Comparison of ENCODE assay signal across 8 mouse cellular contexts in genomic region chr4:21878776-21879175, GRCm38 (mm10). TPM values are rescaled to one million over a fixed set of nuclear protein-coding genes. Genes with fewer than 3 reads are reported as not detected.
A peak's percentile ranks its signal among the peaks of the same experiment; 100 is the strongest.
DNase-seq lines count a peak whose midpoint lies in the region; ATAC-seq lines count a peak whose summit lies in the region.

No protein-coding gene starts in this region.

- ATAC-seq in heart, embryonic 13.5 days (ENCODE audit: extremely low read depth, insufficient number of reproducible peaks, low FRiP score, low TSS enrichment): no peak
- ATAC-seq in hindbrain, embryonic 11.5 days (ENCODE audit: low FRiP score): no peak

- no peaks in the 10 kb centered on the region for H3K9me3 ChIP-seq in heart, embryonic 13.5 days
- no peaks in the 10 kb centered on the region for H3K9me3 ChIP-seq in hindbrain, embryonic 11.5 days (ENCODE audit: control insufficient read depth, low read length)
- H3K9me3 ChIP-seq in midbrain, embryonic 10.5 days (replicated peaks): no peaks in the 10 kb centered on the region

- peak overlapping the region; percentile 73 for H3K4me2 ChIP-seq in heart, embryonic 13.5 days
- H3K4me2 ChIP-seq in hindbrain, embryonic 11.5 days (replicated peaks; ENCODE audit: low read depth, low read length): peak overlapping the region; percentile 46

- WGBS in heart, embryonic 13.5 days: 36% methylated on average over 6 of the region's 6 CpGs
- WGBS in hindbrain, embryonic 11.5 days: 32% methylated on average over 6 of the region's 6 CpGs
- WGBS in midbrain, embryonic 10.5 days: 47% methylated on average over 6 of the region's 6 CpGs

- no peak for DNase-seq in heart, adult 9 months (ENCODE audit: low spot score in 2 of 2)
- peak; percentile 31 for DNase-seq in adipocyte (ENCODE audit: low spot score)
- DNase-seq in hindbrain, embryonic 11.5 days (ENCODE audit: low spot score): no peak
- DNase-seq in midbrain, embryonic 10.5 days (ENCODE audit: low spot score): no peak
- DNase-seq in adrenal gland, adult 8-10 months: no peak
- DNase-seq in right cerebral cortex, postnatal 25 days: no peak
- no peak for DNase-seq in left cerebral cortex, postnatal 25 days (ENCODE audit: low spot score in 2 of 2)

- H3K27ac ChIP-seq in heart, embryonic 13.5 days (replicated peaks): no peak overlapping the region
- no peak overlapping the region for H3K27ac ChIP-seq in hindbrain, embryonic 11.5 days (ENCODE audit: low read depth, low read length)
- H3K27ac ChIP-seq in midbrain, embryonic 10.5 days (replicated peaks): no peak overlapping the region; the same call in 1 of the 2 replicates

- H3K9ac ChIP-seq in heart, embryonic 13.5 days: peak overlapping the region; percentile 91
- H3K9ac ChIP-seq in hindbrain, embryonic 11.5 days (ENCODE audit: low read depth, low read length): no peak overlapping the region

- peaks cover 27% of the 10 kb centered on the region for H3K36me3 ChIP-seq in heart, embryonic 13.5 days
- no peaks in the 10 kb centered on the region for H3K36me3 ChIP-seq in hindbrain, embryonic 11.5 days (ENCODE audit: control insufficient read depth, insufficient read depth, low read length)
- peaks cover 37% of the 10 kb centered on the region for H3K36me3 ChIP-seq in midbrain, embryonic 10.5 days

- H3K4me3 ChIP-seq in heart, embryonic 13.5 days: peak overlapping the region; percentile 83
- peak overlapping the region; percentile 64; the same call in 1 of the 2 replicates for H3K4me3 ChIP-seq in hindbrain, embryonic 11.5 days (ENCODE audit: low read depth, low read length)
- H3K4me3 ChIP-seq in midbrain, embryonic 10.5 days: peak overlapping the region; percentile 71

- H3K27me3 ChIP-seq in heart, embryonic 13.5 days (replicated peaks): no peaks in the 10 kb centered on the region
- H3K27me3 ChIP-seq in hindbrain, embryonic 11.5 days (ENCODE audit: control insufficient read depth, insufficient read depth, low read length): no peaks in the 10 kb centered on the region
- H3K27me3 ChIP-seq in midbrain, embryonic 10.5 days (ENCODE audit: low read depth, poor library complexity, severe bottlenecking): no peaks in the 10 kb centered on the region

- H3K4me1 ChIP-seq in heart, embryonic 13.5 days: peaks cover 8% of the 10 kb centered on the region
- H3K4me1 ChIP-seq in hindbrain, embryonic 11.5 days (replicated peaks; ENCODE audit: control insufficient read depth, insufficient read depth, low read length): no peaks in the 10 kb centered on the region
- peaks cover 6% of the 10 kb centered on the region; the same call in 1 of the 2 replicates for H3K4me1 ChIP-seq in midbrain, embryonic 10.5 days

- intact Hi-C loops in left cerebral cortex, postnatal 25 days (cut with DNase I): loop anchor here (2.0 to 5.0 kb wide), 3 partner anchors 52 to 114 kb away; partner anchors contain the start of gene Faxc

RNA-seq across cellular contexts. Expression of gene Coq3, which starts 0.7 kb away (rescaled TPM):
- 16.3 and 16.7 TPM in 2 replicates for polyA plus RNA-seq in heart, embryonic 13.5 days (2015; fragmentation: Nextera tagmentation; extraction: Ambion mirVana)
- 11.7 and 12.5 TPM in 2 replicates for polyA plus RNA-seq in hindbrain, embryonic 11.5 days (2014; fragmentation: Nextera tagmentation; extraction: Ambion mirVana)
- polyA plus RNA-seq in midbrain, embryonic 10.5 days (2016; fragmentation: Nextera tagmentation; extraction: Ambion mirVana): 11.7 and 12.0 TPM in 2 replicates
- 10 to 100 TPM; 15.6 to 19.7 (median 17.2) TPM for total RNA-seq in adrenal gland, adult 8-10 months (2022)
- total RNA-seq in left cerebral cortex, postnatal 25 days (2021): 10 to 100 TPM; 10.4 to 13.3 TPM

RNA-seq across cellular contexts. Expression of gene Pnisr, which starts 31.4 kb away (rescaled TPM):
- 69.3 and 71.7 TPM in 2 replicates for polyA plus RNA-seq in heart, embryonic 13.5 days (2015; fragmentation: Nextera tagmentation; extraction: Ambion mirVana)
- polyA plus RNA-seq in hindbrain, embryonic 11.5 days (2014; fragmentation: Nextera tagmentation; extraction: Ambion mirVana): 177 and 209 TPM in 2 replicates
- polyA plus RNA-seq in midbrain, embryonic 10.5 days (2016; fragmentation: Nextera tagmentation; extraction: Ambion mirVana): 144 and 163 TPM in 2 replicates
- total RNA-seq in adrenal gland, adult 8-10 months (2022): 100 to 1,000 TPM in 3 of 4 experiments, 10 to 100 TPM in 1; 80.1 to 207 (median 141) TPM
- total RNA-seq in left cerebral cortex, postnatal 25 days (2021): 100 to 1,000 TPM; 158 to 190 TPM

RNA-seq across cellular contexts. Expression of gene Faxc, which starts 52.4 kb away (rescaled TPM):
- polyA plus RNA-seq in heart, embryonic 13.5 days (2015; fragmentation: Nextera tagmentation; extraction: Ambion mirVana): 2.6 and 2.8 TPM in 2 replicates
- 19.0 and 24.8 TPM in 2 replicates for polyA plus RNA-seq in hindbrain, embryonic 11.5 days (2014; fragmentation: Nextera tagmentation; extraction: Ambion mirVana)
- polyA plus RNA-seq in midbrain, embryonic 10.5 days (2016; fragmentation: Nextera tagmentation; extraction: Ambion mirVana): 9.6 and 13.3 TPM in 2 replicates
- 1 to 10 TPM; 6.2 to 9.8 (median 7.7) TPM for total RNA-seq in adrenal gland, adult 8-10 months (2022)
- 10 to 100 TPM; 71.4 to 74.6 TPM for total RNA-seq in left cerebral cortex, postnatal 25 days (2021)
